16 mouse cellular contexts compared by ENCODE assay signal in the genomic region with DNA sequence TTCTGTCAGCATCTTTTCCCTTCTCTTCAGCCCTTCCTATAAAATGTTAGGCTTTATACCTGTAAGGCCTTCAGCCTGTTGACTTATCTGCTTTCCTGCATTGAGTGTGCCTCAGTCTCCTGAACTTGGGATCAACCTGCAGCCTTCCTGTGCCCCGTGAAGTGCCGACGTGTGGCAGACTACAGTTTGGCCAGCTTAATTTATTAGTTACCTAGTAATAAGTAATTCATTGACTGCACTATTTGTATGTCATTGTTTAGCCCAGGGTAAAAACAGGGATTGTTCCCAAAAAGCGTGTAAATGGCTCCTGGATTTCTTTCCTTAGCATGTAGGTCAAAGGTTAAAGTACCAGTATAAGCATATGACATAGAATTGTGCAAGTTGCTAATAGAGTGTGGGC. TPM values are rescaled to one million over a fixed set of nuclear protein-coding genes. Genes with fewer than 3 reads are reported as not detected.
DNase-seq lines count a peak whose midpoint lies in the region; ATAC-seq lines count a peak whose summit lies in the region.
"Had no signal": no experiment of that assay in that cellular context is flagged by ENCODE, and none has a peak within 500 bp of the region (broad histone marks: within the 10 kb centered on the region; RNA-seq: fewer than 3 reads in every experiment).

No protein-coding gene starts in this region.

- H3K36me3 ChIP-seq in heart, embryonic 11.5 days (ENCODE audit: control insufficient read depth, insufficient read depth, low read length): no peaks in the 10 kb centered on the region
- no peaks in the 10 kb centered on the region for H3K36me3 ChIP-seq in kidney, embryonic 15.5 days
- H3K36me3 ChIP-seq in liver, embryonic 16.5 days (ENCODE audit: control insufficient read depth, insufficient read depth): no peaks in the 10 kb centered on the region
- H3K36me3 ChIP-seq: midbrain, embryonic 15.5 days; neural tube, embryonic 13.5 days had no signal

- H3K27me3 ChIP-seq in heart, embryonic 11.5 days (ENCODE audit: control insufficient read depth, insufficient read depth, low read length): no peaks in the 10 kb centered on the region
- H3K27me3 ChIP-seq in kidney, embryonic 15.5 days: no peaks in the 10 kb centered on the region
- H3K27me3 ChIP-seq in liver, embryonic 16.5 days (ENCODE audit: control insufficient read depth, insufficient read depth, low read depth, low read length): 0 out of 2 replicates have a peak, but pooled peaks cover 2% of the 10 kb centered on the region
- H3K27me3 ChIP-seq: midbrain, embryonic 15.5 days; neural tube, embryonic 13.5 days had no signal

- H3K27ac ChIP-seq in heart, embryonic 11.5 days (ENCODE audit: low read depth, low read length): peak overlapping the region; percentile 22; the same call in 1 of the 2 replicates
- H3K27ac ChIP-seq in kidney, embryonic 15.5 days: no peak overlapping the region
- peak overlapping the region; percentile 69 for H3K27ac ChIP-seq in liver, embryonic 16.5 days (ENCODE audit: low read length)
- H3K27ac ChIP-seq: midbrain, embryonic 15.5 days; neural tube, embryonic 13.5 days had no signal

- H3K4me3 ChIP-seq in heart, embryonic 11.5 days (ENCODE audit: low read depth, low read length): no peak overlapping the region
- H3K4me3 ChIP-seq in kidney, embryonic 15.5 days (replicated peaks): no peak overlapping the region
- H3K4me3 ChIP-seq in liver, embryonic 16.5 days (ENCODE audit: low read depth, low read length): peak overlapping the region; percentile 41
- H3K4me3 ChIP-seq: midbrain, embryonic 15.5 days; neural tube, embryonic 13.5 days had no signal

- no peak for ATAC-seq in heart, embryonic 11.5 days (replicated peaks; ENCODE audit: insufficient number of reproducible peaks, low FRiP score, low TSS enrichment)
- ATAC-seq in kidney, embryonic 15.5 days (replicated peaks; ENCODE audit: low FRiP score): peak; percentile 23; the same call in 1 of the 2 replicates
- ATAC-seq in liver, embryonic 16.5 days (ENCODE audit: low read depth): no peak
- ATAC-seq: inflammation-experienced regulatory T-cells, adult 6 months; midbrain, embryonic 15.5 days had no signal

- peaks cover 79% of the 10 kb centered on the region for H3K4me1 ChIP-seq in heart, embryonic 11.5 days (ENCODE audit: control insufficient read depth, insufficient read depth, low read length)
- peaks cover 50% of the 10 kb centered on the region for H3K4me1 ChIP-seq in kidney, embryonic 15.5 days
- peaks cover 77% of the 10 kb centered on the region for H3K4me1 ChIP-seq in liver, embryonic 16.5 days (ENCODE audit: control insufficient read depth, low read depth, low read length)

- no peak for DNase-seq in heart, postnatal 10 days
- DNase-seq in kidney, adult 9 months: peak; percentile 69
- DNase-seq in kidney, postnatal 14 days: no peak
- no peak for DNase-seq in adrenal gland, adult 2 months
- no peak for DNase-seq in neural tube, embryonic 10.5 days (ENCODE audit: extremely low spot score, low spot score)
- DNase-seq: B cell, adult 2 months; cerebellum, adult 2 months; layer of hippocampus, adult 9-11 months; lung, postnatal 14 days; thymus, postnatal 14 days had no signal

- H3K4me2 ChIP-seq in heart, embryonic 11.5 days: peak overlapping the region; percentile 19
- H3K4me2 ChIP-seq in kidney, embryonic 15.5 days: no peak overlapping the region
- H3K4me2 ChIP-seq in liver, embryonic 16.5 days (ENCODE audit: low read depth, low read length): peak overlapping the region; percentile 47
- H3K4me2 ChIP-seq: midbrain, embryonic 15.5 days; neural tube, embryonic 13.5 days had no signal

- intact Hi-C loops in heart, postnatal 10 days (cut with DNase I): no loop called here

- WGBS in heart, embryonic 11.5 days (ENCODE audit: insufficient replicate concordance): 71% methylated on average over 4 of the region's 4 CpGs
- 42% methylated on average over 4 of the region's 4 CpGs for WGBS in kidney, embryonic 15.5 days
- 35% methylated on average over 4 of the region's 4 CpGs for WGBS in liver, embryonic 16.5 days (ENCODE audit: insufficient replicate concordance)

- no peak overlapping the region for H3K9ac ChIP-seq in heart, embryonic 11.5 days (ENCODE audit: low read depth, low read length)
- no peak overlapping the region for H3K9ac ChIP-seq in kidney, embryonic 15.5 days
- peak overlapping the region; percentile 44 for H3K9ac ChIP-seq in liver, embryonic 16.5 days (ENCODE audit: low read depth, low read length)
- H3K9ac ChIP-seq: midbrain, embryonic 15.5 days; neural tube, embryonic 13.5 days had no signal

- no peaks in the 10 kb centered on the region for H3K9me3 ChIP-seq in heart, embryonic 11.5 days (replicated peaks; ENCODE audit: control insufficient read depth, low read length)
- H3K9me3 ChIP-seq in kidney, embryonic 15.5 days (replicated peaks): no peaks in the 10 kb centered on the region
- no peaks in the 10 kb centered on the region for H3K9me3 ChIP-seq in liver, embryonic 16.5 days (replicated peaks; ENCODE audit: control insufficient read depth, low read length)
- H3K9me3 ChIP-seq: midbrain, embryonic 15.5 days; neural tube, embryonic 13.5 days had no signal

RNA-seq across cellular contexts. Expression of gene Add3, which starts 46.2 kb away (rescaled TPM):
- 133 and 152 TPM in 2 replicates for polyA plus RNA-seq in heart, embryonic 11.5 days (2014; fragmentation: Nextera tagmentation; extraction: Ambion mirVana)
- total RNA-seq in heart, postnatal 10 days (2021): 10 to 100 TPM; 79.2 to 83.7 TPM
- 80.1 and 85.6 TPM in 2 replicates for polyA plus RNA-seq in kidney, embryonic 15.5 days (2015; fragmentation: Nextera tagmentation; extraction: Ambion mirVana)
- polyA plus RNA-seq in liver, embryonic 16.5 days (2015; fragmentation: Nextera tagmentation; extraction: Ambion mirVana): 26.2 and 28.4 TPM in 2 replicates
- total RNA-seq in adrenal gland, adult 2 months (2021): 10 to 100 TPM; 43.1 to 46.6 TPM
- 9.4 and 11.6 TPM in 2 replicates for polyA plus RNA-seq in adrenal gland, adult 2 months (2012; rRNA removed)
